Mouse (Mus musculus) thymus, adult 18-20 months (tissue): ENCODE results near the gene Olfr1326-ps1.

Source experiments
- DNase-seq, 2 experiments: peaks; one replicate each; pipeline ENCODE4 v3.0.0; 2022; ENCODE audit warnings: mixed read lengths in 2 of 2

The Olfr1326-ps1 gene

GRCm38 (mm10) chrX:74574788-74575187 lies at the start of gene Olfr1326-ps1:
Gene Olfr1326-ps1, minus strand, starts transcription at chrX:74574888.
- no peak for DNase-seq

- no peak for DNase-seq
Measured at GRCm38 (mm10) chrX:74592379-74592778, 17.7 kb upstream of the Olfr1326-ps1 start, which contains the start of gene Olfr1325. Gene Olfr1325, plus strand, starts transcription at chrX:74592679.
